Mouse (Mus musculus) embryonic facial prominence, embryonic 12.5 days (tissue): Measurements from ENCODE around the gene Gdf7. TPM values are rescaled to one million over a fixed set of nuclear protein-coding genes. Genes with fewer than 3 reads are reported as not detected.

ENCODE experiments used
- ATAC-seq: fragments of 200-750 bp; cut with Nextera tagmentation; 2 replicates; pipeline ENCODE4 v1.8.0; 2017; ENCODE audit not compliant: insufficient number of reproducible peaks, insufficient read depth, low FRiP score, low TSS enrichment
- H3K27ac ChIP-seq: fragments of 300-500 bp; sonication (generic); 2 replicates; pipeline ENCODE4 v1.5.1; 2016; ENCODE audit warnings: mild to moderate bottlenecking
- H3K27me3 ChIP-seq: fragments of 300-500 bp; sonication (generic); 2 replicates; pipeline ENCODE4 v1.6.1; 2016; ENCODE audit warnings: mild to moderate bottlenecking, moderate library complexity
- H3K36me3 ChIP-seq: fragments of 300-500 bp; sonication (generic); 2 replicates; pipeline ENCODE4 v1.6.1; 2016; ENCODE audit warnings: mild to moderate bottlenecking
- H3K4me1 ChIP-seq: fragments of 300-500 bp; sonication (generic); 2 replicates; pipeline ENCODE4 v1.6.1; 2016
- H3K4me2 ChIP-seq: fragments of 300-500 bp; sonication (generic); replicated peaks from 2 replicates; pipeline ENCODE4 v1.6.1; 2016; ENCODE audit warnings: mild to moderate bottlenecking, moderate library complexity
- H3K4me3 ChIP-seq: fragments of 300-500 bp; sonication (generic); 2 replicates; pipeline ENCODE4 v1.5.1; 2016; ENCODE audit warnings: mild to moderate bottlenecking
- H3K9ac ChIP-seq: fragments of 300-500 bp; sonication (generic); 2 replicates; pipeline ENCODE4 v1.6.1; 2016; ENCODE audit warnings: mild to moderate bottlenecking, moderate library complexity
- H3K9me3 ChIP-seq: fragments of 300-500 bp; sonication (generic); 2 replicates; pipeline ENCODE4 v1.6.1; 2016; ENCODE audit warnings: mild to moderate bottlenecking, moderate library complexity
- WGBS: fragments of 180-500 bp; shearing (Covaris S2); methylation state at CpG from one replicate; pipeline ENCODE4 v1.1.7; 2016; 5-methylcytosine and 5-hydroxymethylcytosine counted together
- polyA plus RNA-seq: library from polyadenylated mRNA; unstranded; fragments of >200 nt; fragmentation: Nextera tagmentation; extraction: Ambion mirVana; gene quantifications from 2 replicates; pipeline ENCODE4 v1.2.1, GENCODE M21; 2016

Gene Gdf7
- polyA plus RNA-seq, 1 experiment from 2014 or later, result 2.5 TPM

DNA sequence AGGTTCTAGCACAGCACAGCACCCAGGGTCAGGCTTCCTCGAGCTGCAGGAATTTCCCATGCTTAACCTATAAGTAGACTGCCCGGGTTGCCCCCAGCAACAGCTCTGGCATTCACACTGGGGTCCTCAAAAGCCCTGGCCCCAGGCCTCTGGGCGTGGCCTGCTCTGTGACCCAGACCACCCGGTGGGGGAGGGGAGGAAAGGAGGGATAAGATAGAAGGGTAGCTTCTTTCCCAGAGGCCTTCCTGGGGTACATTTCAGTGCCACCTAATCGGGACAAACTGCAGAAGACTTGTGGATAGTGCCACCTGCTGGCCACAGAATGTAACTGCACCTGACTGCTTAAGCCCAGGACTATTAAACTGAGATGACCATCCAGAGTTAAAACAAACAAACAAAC is 4.7 kb upstream of the Gdf7 start:
- peaks cover 11% of the 10 kb centered on the region; the same call in 1 of the 2 replicates for H3K4me1 ChIP-seq
- no peaks in the 10 kb centered on the region for H3K9me3 ChIP-seq
- WGBS, result 7% methylated on average over 5 of the region's 5 CpGs
- H3K36me3 ChIP-seq, result no peaks in the 10 kb centered on the region
- no peak overlapping the region for H3K27ac ChIP-seq
- no peak overlapping the region for H3K4me2 ChIP-seq
- peaks cover 71% of the 10 kb centered on the region for H3K27me3 ChIP-seq
- H3K4me3 ChIP-seq, result no peak overlapping the region
- no peak overlapping the region for H3K9ac ChIP-seq
- ATAC-seq, result no peak

DNA sequence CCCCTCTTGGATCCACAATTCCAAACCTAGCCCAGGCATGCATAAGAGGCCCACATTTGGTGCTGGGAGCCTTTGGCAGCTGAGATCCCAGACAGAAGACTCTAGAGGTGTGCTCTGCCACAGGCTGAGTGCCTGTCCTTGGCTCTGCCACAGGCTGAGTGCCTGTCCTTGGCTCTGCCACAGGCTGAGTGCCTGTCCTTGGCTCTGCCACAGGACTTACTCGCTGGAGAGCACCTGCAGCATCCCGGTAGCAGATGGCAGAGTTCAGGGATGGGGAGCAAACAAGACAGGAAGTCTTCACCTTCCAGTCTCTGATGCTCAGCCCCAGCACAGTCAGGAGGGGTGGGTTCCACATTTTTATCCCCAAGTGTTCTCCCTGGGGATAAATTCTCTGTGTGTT is 3.5 kb upstream of the Gdf7 start:
- Histone ChIP-seq H3K9ac (no peak overlapping the region), H3K4me3 (no peak overlapping the region), H3K27me3 (peaks cover 73% of the 10 kb centered on the region), H3K4me2 (no peak overlapping the region), H3K4me1 (peaks cover 12% of the 10 kb centered on the region), H3K9me3 (no peaks in the 10 kb centered on the region), H3K36me3 (no peaks in the 10 kb centered on the region), H3K27ac (no peak overlapping the region)
- no peak for ATAC-seq
- WGBS, result 41% methylated on average over 2 of the region's 2 CpGs

DNA sequence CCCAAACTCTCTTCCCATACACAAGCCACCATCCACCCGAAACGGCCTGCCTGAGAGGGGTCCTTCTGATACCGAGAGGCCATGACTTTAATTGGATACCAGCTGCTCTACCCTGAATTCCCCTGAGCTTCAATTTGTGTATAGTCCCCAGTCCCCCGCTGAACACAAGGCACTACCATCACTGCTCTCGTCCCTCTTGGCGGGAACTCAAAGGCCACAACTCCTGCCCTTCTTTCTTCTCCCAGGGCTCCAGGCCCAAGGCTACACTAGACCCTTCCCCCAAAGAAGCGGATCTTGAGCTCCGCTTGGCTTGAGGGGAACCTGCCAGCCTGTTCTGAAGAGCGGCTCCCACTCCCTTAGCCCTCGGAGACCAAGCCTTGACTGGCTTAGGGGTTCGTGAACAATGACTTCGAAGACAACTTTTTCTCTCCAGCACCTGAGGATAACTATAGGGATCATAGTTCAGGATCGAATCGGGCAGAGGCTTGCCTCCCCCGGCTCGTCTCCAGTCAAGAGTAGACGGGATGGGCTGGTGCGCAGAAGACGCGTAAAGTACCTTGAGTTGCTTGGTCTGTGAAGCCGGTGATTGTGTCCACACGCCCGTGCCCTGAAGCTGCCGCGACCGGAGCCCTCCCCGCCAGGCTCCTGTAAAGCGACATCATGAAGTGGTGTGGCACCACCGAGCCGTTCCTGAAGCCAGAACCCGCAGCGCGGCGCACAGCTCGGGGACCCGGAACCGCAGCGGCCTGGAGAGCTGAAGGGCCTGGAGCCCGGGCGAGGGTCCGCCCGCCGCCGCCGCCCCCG is 541 bp downstream of the Gdf7 start:
- Histone ChIP-seq H3K4me2 (peak overlapping the region; percentile 78), H3K27me3 (peaks cover 96% of the 10 kb centered on the region), H3K27ac (no peak overlapping the region), H3K4me1 (peaks cover 23% of the 10 kb centered on the region), H3K9ac (peak overlapping the region; percentile 68), H3K9me3 (no peaks in the 10 kb centered on the region), H3K4me3 (peak overlapping the region; percentile 55), H3K36me3 (no peaks in the 10 kb centered on the region)
- ATAC-seq, result 0 out of 2 replicates have a peak, but pooled peaks have one; percentile 11
- WGBS, result 2% methylated on average over 46 of the region's 46 CpGs

DNA sequence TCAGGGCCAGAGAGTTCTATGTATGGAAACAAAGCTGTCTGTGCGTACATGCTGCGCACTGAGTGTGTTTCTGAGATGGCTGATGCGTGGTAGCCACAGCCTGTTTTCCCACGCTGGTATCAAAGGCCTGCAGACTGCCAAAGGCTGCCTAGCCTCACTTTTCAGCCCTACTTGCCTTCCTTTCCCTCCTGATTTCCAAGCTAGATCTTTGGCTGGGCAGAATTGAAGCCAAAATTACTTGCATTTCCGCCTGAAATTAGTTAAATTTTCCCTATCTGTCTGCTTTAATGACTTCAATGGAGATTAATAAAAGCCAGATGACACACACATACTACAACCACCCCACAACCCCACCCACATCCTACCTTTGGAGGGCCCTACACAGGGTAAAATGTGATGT is 1.2 kb downstream of the Gdf7 start:
- H3K4me3 ChIP-seq, result peak overlapping the region; percentile 55
- 21% methylated on average over 5 of the region's 5 CpGs for WGBS
- 0 out of 2 replicates have a peak overlapping the region, but pooled peaks have one; percentile 2 for H3K27ac ChIP-seq
- no peaks in the 10 kb centered on the region for H3K9me3 ChIP-seq
- no peak for ATAC-seq
- peaks cover 23% of the 10 kb centered on the region for H3K4me1 ChIP-seq
- H3K27me3 ChIP-seq, result peaks cover 93% of the 10 kb centered on the region
- no peaks in the 10 kb centered on the region for H3K36me3 ChIP-seq
- peak overlapping the region; percentile 78 for H3K4me2 ChIP-seq
- no peak overlapping the region for H3K9ac ChIP-seq

DNA sequence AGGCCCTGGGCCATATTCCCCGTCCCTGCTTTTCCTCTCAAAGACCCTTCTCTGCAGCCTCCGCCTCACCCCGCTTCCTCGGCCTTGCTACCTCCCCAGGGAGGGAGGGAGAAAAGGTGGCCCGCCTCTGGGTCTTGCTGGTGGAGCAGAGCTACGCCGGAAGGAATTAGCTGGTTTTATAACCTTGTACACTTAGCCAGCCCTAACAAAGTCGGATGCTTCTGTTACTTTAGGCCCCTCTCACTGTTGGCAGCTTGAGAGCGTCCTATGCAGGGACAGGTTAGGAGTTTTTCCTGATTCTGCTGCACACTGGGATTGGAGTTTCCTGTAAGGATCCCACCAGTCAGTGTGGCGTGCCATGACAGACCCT is 1.7 kb downstream of the Gdf7 start:
- H3K4me1 ChIP-seq, result peaks cover 23% of the 10 kb centered on the region
- no peaks in the 10 kb centered on the region for H3K36me3 ChIP-seq
- peak overlapping the region; percentile 78 for H3K4me2 ChIP-seq
- H3K4me3 ChIP-seq, result peak overlapping the region; percentile 55
- 0 out of 2 replicates have a peak overlapping the region, but pooled peaks have one; percentile 2 for H3K27ac ChIP-seq
- no peak overlapping the region for H3K9ac ChIP-seq
- peaks cover 93% of the 10 kb centered on the region for H3K27me3 ChIP-seq
- H3K9me3 ChIP-seq, result no peaks in the 10 kb centered on the region
- no peak for ATAC-seq
- WGBS, result 13% methylated on average over 10 of the region's 10 CpGs

DNA sequence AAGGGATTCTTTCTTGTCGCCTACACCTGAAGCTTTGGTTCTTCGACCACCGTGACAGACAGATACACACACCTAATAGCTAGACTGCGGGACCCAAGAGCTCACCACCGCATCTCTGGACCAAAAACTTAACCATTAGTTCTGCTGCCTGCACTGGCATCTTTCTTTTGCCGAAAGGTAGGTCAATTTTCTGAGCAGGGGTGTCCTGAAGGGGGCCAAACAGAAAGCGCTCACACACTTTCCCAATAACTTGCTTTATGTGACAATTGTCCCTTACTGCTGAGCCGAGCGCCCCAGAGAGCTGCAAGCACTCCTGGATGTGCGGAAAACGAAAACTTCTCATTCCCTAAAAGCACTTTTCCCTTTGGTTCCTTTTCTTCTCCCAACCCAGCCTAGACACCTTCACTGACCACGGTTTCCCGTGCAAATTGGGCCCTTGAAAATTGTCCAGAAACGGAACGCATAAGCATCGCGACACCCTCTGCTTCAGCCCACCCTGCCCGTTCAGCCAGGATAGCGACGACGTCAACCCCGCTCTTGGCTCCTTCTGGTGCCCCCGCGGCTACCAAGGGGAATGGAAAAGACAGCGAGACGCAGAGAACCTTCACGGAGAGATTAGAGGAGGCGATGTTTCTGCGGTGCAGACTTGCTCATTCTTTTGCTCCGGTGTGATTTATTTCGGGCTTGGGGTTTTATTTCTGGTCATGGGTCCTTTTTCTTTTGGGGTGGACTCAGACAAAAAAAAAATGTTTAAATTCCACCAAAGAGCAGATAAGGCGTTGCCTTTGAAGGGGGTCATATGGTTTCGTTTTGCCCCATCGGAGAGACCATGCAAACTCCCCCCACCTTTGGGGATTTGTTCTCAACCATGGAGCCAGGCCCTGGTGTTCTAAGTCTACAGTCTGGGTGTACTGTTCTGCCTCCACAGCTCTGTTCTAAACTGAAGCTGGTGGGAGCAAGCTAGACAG is 2.3 kb downstream of the Gdf7 start:
- no peaks in the 10 kb centered on the region for H3K36me3 ChIP-seq
- H3K4me2 ChIP-seq, result peak overlapping the region; percentile 78
- WGBS, result 4% methylated on average over 34 of the region's 34 CpGs
- no peaks in the 10 kb centered on the region for H3K9me3 ChIP-seq
- no peak overlapping the region for H3K27ac ChIP-seq
- H3K9ac ChIP-seq, result no peak overlapping the region
- no peak for ATAC-seq
- H3K4me1 ChIP-seq, result peaks cover 23% of the 10 kb centered on the region
- H3K27me3 ChIP-seq, result peaks cover 94% of the 10 kb centered on the region
- peak overlapping the region; percentile 55 for H3K4me3 ChIP-seq

DNA sequence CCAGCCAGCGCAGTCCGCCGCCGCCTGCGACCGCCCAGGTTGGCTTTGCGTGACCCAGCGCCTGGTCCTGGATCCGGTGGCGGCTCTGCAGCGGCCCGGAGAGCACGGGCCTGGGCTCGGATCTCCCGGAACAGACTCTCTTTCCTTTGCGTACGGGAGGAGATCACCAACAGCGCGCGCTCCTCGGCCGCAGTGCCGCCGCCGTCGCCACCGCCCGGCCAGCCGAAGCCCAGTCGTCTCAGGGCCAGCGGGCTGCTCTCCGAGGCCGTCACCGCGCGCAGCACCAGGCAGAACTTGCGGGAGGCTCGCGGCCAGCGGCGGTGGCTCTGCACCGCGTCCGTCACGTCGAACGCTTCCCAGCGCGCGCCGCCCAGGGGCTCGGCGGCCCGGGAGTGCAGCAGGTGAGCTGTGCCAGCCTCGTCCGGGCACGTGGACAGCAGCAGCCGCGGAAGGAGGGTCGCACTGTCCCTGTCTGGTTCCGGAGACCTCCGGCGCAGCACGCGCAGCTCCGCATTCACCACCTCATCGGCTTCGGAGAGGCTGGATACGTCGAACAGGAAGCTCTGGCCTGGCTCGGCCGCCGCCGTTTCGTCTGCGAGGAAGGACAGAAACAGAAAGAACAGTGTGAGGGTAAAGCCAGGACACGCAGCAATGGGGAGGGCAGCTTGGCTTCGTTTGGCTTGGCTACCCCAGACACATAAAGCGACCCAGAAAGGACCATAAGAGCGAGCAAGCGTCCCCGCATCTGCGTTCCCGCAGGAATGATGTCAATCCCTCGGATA is 3.2 kb downstream of the Gdf7 start:
- H3K4me1 ChIP-seq, result peaks cover 23% of the 10 kb centered on the region
- ATAC-seq, result no peak
- peak overlapping the region; percentile 78 for H3K4me2 ChIP-seq
- H3K9me3 ChIP-seq, result no peaks in the 10 kb centered on the region
- H3K27me3 ChIP-seq, result peaks cover 91% of the 10 kb centered on the region
- peak overlapping the region; percentile 34 for H3K9ac ChIP-seq
- WGBS, result 1% methylated on average over 77 of the region's 85 CpGs
- no peak overlapping the region for H3K27ac ChIP-seq
- H3K36me3 ChIP-seq, result no peaks in the 10 kb centered on the region
- peak overlapping the region; percentile 55 for H3K4me3 ChIP-seq

DNA sequence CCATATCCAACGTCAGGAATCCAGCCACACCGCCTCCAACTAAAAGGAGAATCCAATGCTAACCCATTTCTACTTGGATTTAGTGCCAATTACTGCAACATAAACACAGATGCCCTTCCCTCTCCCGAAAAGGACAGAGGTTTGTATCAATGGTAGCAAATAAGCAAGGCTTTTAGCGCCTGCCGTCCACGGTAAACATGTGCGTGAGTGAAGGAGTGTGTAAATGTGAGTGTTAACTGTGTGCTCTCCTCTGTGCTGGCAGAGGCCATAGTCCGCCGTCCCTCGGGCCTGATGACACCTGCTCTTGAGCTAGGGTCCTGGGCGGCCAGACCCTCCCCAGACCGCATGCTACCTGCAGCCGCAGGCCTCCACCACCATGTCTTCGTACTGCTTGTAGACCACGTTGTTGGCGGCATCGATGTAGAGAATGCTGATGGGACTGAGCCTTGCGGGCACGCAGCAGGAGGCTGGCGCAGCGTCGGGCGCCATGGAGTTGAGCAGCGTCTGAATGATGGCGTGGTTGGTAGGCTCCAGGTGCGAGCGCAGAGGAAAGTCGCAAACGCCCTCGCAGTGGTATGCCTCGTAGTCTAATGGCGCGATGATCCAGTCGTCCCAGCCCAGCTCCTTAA is 4.1 kb downstream of the Gdf7 start:
- ATAC-seq, result no peak
- H3K4me1 ChIP-seq, result peaks cover 23% of the 10 kb centered on the region
- peak overlapping the region; percentile 55 for H3K4me3 ChIP-seq
- no peaks in the 10 kb centered on the region for H3K36me3 ChIP-seq
- H3K27ac ChIP-seq, result no peak overlapping the region
- H3K4me2 ChIP-seq, result peak overlapping the region; percentile 78
- no peak overlapping the region for H3K9ac ChIP-seq
- peaks cover 82% of the 10 kb centered on the region for H3K27me3 ChIP-seq
- WGBS, result 5% methylated on average over 34 of the region's 34 CpGs
- H3K9me3 ChIP-seq, result no peaks in the 10 kb centered on the region

DNA sequence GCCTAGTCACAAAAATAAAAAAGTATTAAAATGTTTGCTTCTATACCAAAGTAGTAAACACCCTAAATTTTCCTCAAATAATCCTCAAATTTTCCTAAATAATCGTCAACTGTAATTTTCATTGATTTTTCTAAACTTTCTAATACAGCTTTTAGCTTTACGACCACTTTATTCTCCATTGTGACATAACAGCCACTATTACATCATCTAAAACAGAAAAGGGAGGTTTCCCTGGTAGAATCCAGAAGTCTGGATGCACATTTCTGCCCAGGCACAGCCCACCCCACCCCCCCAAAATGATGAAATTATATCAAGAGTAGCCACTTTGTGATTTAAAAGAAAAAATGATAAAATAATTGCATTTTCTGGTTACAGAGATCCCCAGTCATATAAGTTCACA is 5.6 kb downstream of the Gdf7 start:
- ATAC-seq, result no peak
- peaks cover 20% of the 10 kb centered on the region for H3K4me1 ChIP-seq
- WGBS, result 86% methylated on average over 2 of the region's 2 CpGs
- no peak overlapping the region for H3K9ac ChIP-seq
- H3K27ac ChIP-seq, result no peak overlapping the region
- no peaks in the 10 kb centered on the region for H3K9me3 ChIP-seq
- H3K4me3 ChIP-seq, result no peak overlapping the region
- peaks cover 67% of the 10 kb centered on the region for H3K27me3 ChIP-seq
- no peaks in the 10 kb centered on the region for H3K36me3 ChIP-seq
- no peak overlapping the region for H3K4me2 ChIP-seq

DNA sequence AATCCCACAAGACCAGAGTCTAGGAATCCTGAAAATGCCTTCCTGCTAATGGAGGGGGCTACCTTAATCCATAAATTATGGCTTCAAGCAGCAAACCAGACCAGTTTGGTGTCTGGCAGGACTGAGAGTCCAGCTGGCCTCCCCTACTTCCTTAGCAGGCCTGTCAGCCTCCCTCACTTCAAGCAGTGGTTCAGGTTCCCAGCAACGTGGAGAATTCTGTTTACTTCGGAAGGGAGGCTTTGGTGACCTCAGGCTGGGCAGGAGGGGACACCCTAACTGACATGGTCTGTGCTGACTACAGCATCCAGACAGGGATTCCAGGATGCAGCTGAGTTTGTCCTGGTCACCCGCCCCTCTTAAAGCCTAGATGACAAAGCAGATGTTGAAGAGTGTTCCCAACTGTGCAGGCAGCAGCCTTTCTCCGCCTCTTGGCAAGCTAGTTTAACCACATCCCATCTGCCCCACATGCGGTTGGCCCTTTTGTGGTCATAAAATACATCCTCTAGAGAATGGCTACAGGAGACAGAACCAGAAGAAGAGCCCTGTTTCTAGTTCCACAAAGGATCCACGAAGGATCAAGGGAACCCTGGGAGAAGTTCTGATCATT is 6.3 kb downstream of the Gdf7 start:
- H3K9me3 ChIP-seq, result no peaks in the 10 kb centered on the region
- no peak overlapping the region for H3K4me3 ChIP-seq
- ATAC-seq, result no peak
- no peak overlapping the region for H3K4me2 ChIP-seq
- no peaks in the 10 kb centered on the region for H3K36me3 ChIP-seq
- H3K4me1 ChIP-seq, result peaks cover 18% of the 10 kb centered on the region
- no peak overlapping the region for H3K9ac ChIP-seq
- peaks cover 59% of the 10 kb centered on the region for H3K27me3 ChIP-seq
- no peak overlapping the region for H3K27ac ChIP-seq
- WGBS, result 57% methylated on average over 6 of the region's 6 CpGs
